Mouse (Mus musculus): Measurements from ENCODE around the gene Tuba1b. TPM values are rescaled to one million over a fixed set of nuclear protein-coding genes. Genes with fewer than 3 reads are reported as not detected.

The Tuba1b gene
- polyA plus RNA-seq, 1 experiment, result 3,464 TPM

DNA sequence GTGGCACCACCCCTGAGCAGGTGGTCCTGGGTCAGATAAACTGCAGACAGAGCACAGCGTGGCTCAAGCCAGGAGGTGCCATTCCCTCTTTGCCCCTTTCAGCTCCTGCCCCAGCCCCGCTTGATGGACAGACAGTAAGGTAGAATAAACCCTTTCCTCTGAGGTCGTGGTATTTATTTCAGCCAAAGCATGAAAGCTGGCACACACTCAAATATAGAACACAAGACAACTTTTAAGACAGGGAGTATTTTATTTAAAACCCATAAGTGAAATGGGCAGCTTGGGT is 15.2 kb upstream of the Tuba1b start:
- no peak overlapping the region for H3K27ac ChIP-seq (ENCODE audit: insufficient read depth, low read length)
- H3K9me3 ChIP-seq (replicated peaks; ENCODE audit: control insufficient read depth, insufficient read depth, low read length, poor library complexity, severe bottlenecking), result no peaks in the 10 kb centered on the region
- H3K4me3 ChIP-seq (ENCODE audit: low read depth, low read length), result no peak overlapping the region
- peaks cover 4% of the 10 kb centered on the region; the same call in 1 of the 2 replicates for H3K36me3 ChIP-seq (ENCODE audit: control insufficient read depth, insufficient read depth, low read length, poor library complexity, severe bottlenecking)
- H3K9ac ChIP-seq (ENCODE audit: low read depth, poor library complexity, severe bottlenecking), result no peak overlapping the region
- TF ChIP-seq POLR2A (IDR thresholded peaks at IDR 0.05; ENCODE audit: insufficient read depth, low read length) (no peak), EP300 (IDR thresholded peaks at IDR 0.05; ENCODE audit: insufficient read depth, low read depth, low read length) (no peak), CTCF (IDR thresholded peaks at IDR 0.05; ENCODE audit: low read depth, low read length) (no peak)
- H3K4me1 ChIP-seq (ENCODE audit: control insufficient read depth, insufficient read depth, low read length), result peaks cover 4% of the 10 kb centered on the region
- no peaks in the 10 kb centered on the region for H3K27me3 ChIP-seq (ENCODE audit: control insufficient read depth, insufficient read depth, low read length, poor library complexity, severe bottlenecking)

DNA sequence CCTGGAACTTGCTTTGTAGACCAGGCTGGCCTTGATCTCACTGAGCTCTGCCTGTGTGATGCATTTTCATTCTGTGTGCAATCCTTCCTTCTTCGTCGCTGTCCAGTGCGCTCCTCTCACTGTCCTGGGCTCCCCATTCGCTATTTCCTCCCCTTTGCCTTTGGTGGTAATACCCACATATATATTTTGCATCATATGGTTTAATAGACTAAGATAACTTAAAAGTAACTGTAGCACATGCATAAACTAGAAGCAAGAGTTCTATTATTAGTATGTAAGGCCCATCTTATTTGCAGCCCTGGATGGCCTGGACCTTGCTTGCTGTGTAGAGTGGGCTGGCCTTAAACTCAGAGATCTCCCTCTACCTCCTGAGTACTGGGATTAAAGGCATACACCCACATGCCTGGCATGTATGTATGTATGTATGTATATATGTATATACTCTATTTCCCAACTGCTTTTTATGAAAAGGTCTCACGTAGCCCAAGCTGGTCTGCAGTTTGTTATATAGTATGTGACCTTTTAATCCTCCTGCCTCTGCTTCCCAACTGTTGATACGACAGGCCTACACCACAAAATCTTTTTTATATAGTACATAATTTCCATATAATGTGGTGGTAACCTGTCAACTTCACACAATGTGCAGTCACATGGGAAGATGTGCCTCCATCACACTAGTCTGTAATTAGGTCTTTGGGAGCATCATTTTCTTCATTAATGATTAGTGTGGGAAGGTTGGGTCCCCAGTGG is 14.7 kb upstream of the Tuba1b start:
- no peak overlapping the region for H3K27ac ChIP-seq (ENCODE audit: insufficient read depth, low read length)
- no peaks in the 10 kb centered on the region for H3K9me3 ChIP-seq (replicated peaks; ENCODE audit: control insufficient read depth, insufficient read depth, low read length, poor library complexity, severe bottlenecking)
- no peak for TF ChIP-seq CTCF (IDR thresholded peaks at IDR 0.05; ENCODE audit: low read depth, low read length)
- TF ChIP-seq POLR2A (IDR thresholded peaks at IDR 0.05; ENCODE audit: insufficient read depth, low read length), result no peak
- no peak for TF ChIP-seq EP300 (IDR thresholded peaks at IDR 0.05; ENCODE audit: insufficient read depth, low read depth, low read length)
- H3K27me3 ChIP-seq (ENCODE audit: control insufficient read depth, insufficient read depth, low read length, poor library complexity, severe bottlenecking), result no peaks in the 10 kb centered on the region
- H3K4me1 ChIP-seq (ENCODE audit: control insufficient read depth, insufficient read depth, low read length), result peaks cover 4% of the 10 kb centered on the region
- H3K4me3 ChIP-seq (ENCODE audit: low read depth, low read length), result no peak overlapping the region
- H3K36me3 ChIP-seq (ENCODE audit: control insufficient read depth, insufficient read depth, low read length, poor library complexity, severe bottlenecking), result peaks cover 4% of the 10 kb centered on the region; the same call in 1 of the 2 replicates
- H3K9ac ChIP-seq (ENCODE audit: low read depth, poor library complexity, severe bottlenecking), result no peak overlapping the region

DNA sequence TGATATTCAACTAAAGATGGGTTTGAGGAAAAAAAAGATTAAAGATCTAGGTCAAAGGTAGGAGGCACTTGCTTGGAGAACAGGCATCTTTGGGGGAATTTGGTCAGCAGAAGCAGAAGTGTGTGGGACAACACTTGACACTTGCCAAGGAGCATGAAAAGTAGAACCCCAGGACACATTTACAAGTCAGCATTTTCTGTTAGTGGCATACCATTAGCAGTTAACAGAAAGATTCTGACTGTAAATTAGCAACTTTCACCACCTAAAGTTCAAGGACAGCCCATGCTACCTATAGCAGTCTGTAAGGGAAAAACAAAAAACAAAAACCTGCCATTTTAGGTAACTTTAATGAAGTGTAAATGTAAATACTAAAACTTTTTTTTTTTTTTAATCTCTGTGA is 14.0 kb upstream of the Tuba1b start:
- Histone ChIP-seq H3K36me3 (ENCODE audit: control insufficient read depth, insufficient read depth, low read length, poor library complexity, severe bottlenecking) (peaks cover 4% of the 10 kb centered on the region; the same call in 1 of the 2 replicates), H3K27me3 (ENCODE audit: control insufficient read depth, insufficient read depth, low read length, poor library complexity, severe bottlenecking) (no peaks in the 10 kb centered on the region), H3K27ac (ENCODE audit: insufficient read depth, low read length) (no peak overlapping the region), H3K9me3 (replicated peaks; ENCODE audit: control insufficient read depth, insufficient read depth, low read length, poor library complexity, severe bottlenecking) (no peaks in the 10 kb centered on the region), H3K9ac (ENCODE audit: low read depth, poor library complexity, severe bottlenecking) (no peak overlapping the region), H3K4me3 (ENCODE audit: low read depth, low read length) (no peak overlapping the region), H3K4me1 (ENCODE audit: control insufficient read depth, insufficient read depth, low read length) (peaks cover 3% of the 10 kb centered on the region)
- TF ChIP-seq POLR2A (IDR thresholded peaks at IDR 0.05; ENCODE audit: insufficient read depth, low read length), result no peak
- TF ChIP-seq CTCF (IDR thresholded peaks at IDR 0.05; ENCODE audit: low read depth, low read length), result no peak
- TF ChIP-seq EP300 (IDR thresholded peaks at IDR 0.05; ENCODE audit: insufficient read depth, low read depth, low read length), result no peak

DNA sequence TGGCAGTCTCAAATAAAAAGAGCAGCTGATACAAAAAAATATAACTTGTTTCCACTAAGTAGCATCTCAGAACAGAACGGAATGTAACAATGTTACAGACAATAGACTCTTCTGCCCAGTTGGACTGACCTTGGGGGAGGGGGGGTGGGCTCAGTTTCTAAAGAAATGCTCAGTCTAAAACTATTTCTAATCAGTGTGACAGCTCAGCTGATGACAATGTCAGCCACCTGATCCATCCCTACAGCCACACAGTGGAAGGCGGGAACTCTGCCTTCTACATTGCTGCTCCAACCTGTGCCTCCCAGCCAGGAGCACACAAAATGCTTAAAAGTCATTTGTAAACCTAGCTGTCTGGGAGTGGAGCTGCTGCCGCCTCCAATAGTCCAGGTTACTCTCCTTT is 13.5 kb upstream of the Tuba1b start:
- peaks cover 4% of the 10 kb centered on the region; the same call in 1 of the 2 replicates for H3K36me3 ChIP-seq (ENCODE audit: control insufficient read depth, insufficient read depth, low read length, poor library complexity, severe bottlenecking)
- TF ChIP-seq EP300 (IDR thresholded peaks at IDR 0.05; ENCODE audit: insufficient read depth, low read depth, low read length), result no peak
- TF ChIP-seq CTCF (IDR thresholded peaks at IDR 0.05; ENCODE audit: low read depth, low read length), result no peak
- TF ChIP-seq POLR2A (IDR thresholded peaks at IDR 0.05; ENCODE audit: insufficient read depth, low read length), result no peak
- no peak overlapping the region for H3K4me3 ChIP-seq (ENCODE audit: low read depth, low read length)
- no peaks in the 10 kb centered on the region for H3K27me3 ChIP-seq (ENCODE audit: control insufficient read depth, insufficient read depth, low read length, poor library complexity, severe bottlenecking)
- H3K9me3 ChIP-seq (replicated peaks; ENCODE audit: control insufficient read depth, insufficient read depth, low read length, poor library complexity, severe bottlenecking), result no peaks in the 10 kb centered on the region
- H3K9ac ChIP-seq (ENCODE audit: low read depth, poor library complexity, severe bottlenecking), result no peak overlapping the region
- H3K4me1 ChIP-seq (ENCODE audit: control insufficient read depth, insufficient read depth, low read length), result peaks cover 3% of the 10 kb centered on the region
- no peak overlapping the region for H3K27ac ChIP-seq (ENCODE audit: insufficient read depth, low read length)

- Histone ChIP-seq H3K9me3 (replicated peaks; ENCODE audit: control insufficient read depth, insufficient read depth, low read length, poor library complexity, severe bottlenecking) (no peaks in the 10 kb centered on the region), H3K9ac (ENCODE audit: low read depth, poor library complexity, severe bottlenecking) (no peak overlapping the region), H3K4me1 (ENCODE audit: control insufficient read depth, insufficient read depth, low read length) (no peaks in the 10 kb centered on the region), H3K27me3 (ENCODE audit: control insufficient read depth, insufficient read depth, low read length, poor library complexity, severe bottlenecking) (no peaks in the 10 kb centered on the region), H3K36me3 (ENCODE audit: control insufficient read depth, insufficient read depth, low read length, poor library complexity, severe bottlenecking) (no peaks in the 10 kb centered on the region), H3K4me3 (ENCODE audit: low read depth, low read length) (no peak overlapping the region), H3K27ac (ENCODE audit: insufficient read depth, low read length) (no peak overlapping the region; the same call in 1 of the 2 replicates)
- no peak for TF ChIP-seq EP300 (IDR thresholded peaks at IDR 0.05; ENCODE audit: insufficient read depth, low read depth, low read length)
- no peak for TF ChIP-seq POLR2A (IDR thresholded peaks at IDR 0.05; ENCODE audit: insufficient read depth, low read length)
- no peak for TF ChIP-seq CTCF (IDR thresholded peaks at IDR 0.05; ENCODE audit: low read depth, low read length)
These were observed 8.8 kb upstream of the Tuba1b start for GRCm38 (mm10) chr15:98943133-98943532.

DNA sequence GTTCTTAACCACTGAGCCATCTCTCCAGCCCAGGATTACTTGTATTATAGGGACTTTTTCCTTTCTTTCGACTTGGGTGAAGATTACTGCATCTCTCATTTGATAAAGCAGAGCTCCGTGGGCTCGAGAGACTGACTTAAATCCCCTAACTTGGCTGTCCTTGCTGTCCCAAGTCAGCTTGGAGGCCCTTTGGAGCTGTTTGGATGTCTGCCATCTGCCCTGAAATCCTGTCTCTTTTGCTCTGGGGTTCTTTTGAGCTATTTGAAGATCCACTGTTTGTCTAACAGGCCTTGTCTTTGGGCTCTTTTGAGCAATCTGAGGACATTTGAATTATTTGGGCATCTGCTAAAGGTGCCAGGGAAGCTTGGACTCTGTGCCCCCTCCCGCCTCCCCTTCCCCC is 7.7 kb upstream of the Tuba1b start:
- Histone ChIP-seq H3K36me3 (ENCODE audit: control insufficient read depth, insufficient read depth, low read length, poor library complexity, severe bottlenecking) (no peaks in the 10 kb centered on the region), H3K27me3 (ENCODE audit: control insufficient read depth, insufficient read depth, low read length, poor library complexity, severe bottlenecking) (no peaks in the 10 kb centered on the region), H3K9ac (ENCODE audit: low read depth, poor library complexity, severe bottlenecking) (no peak overlapping the region), H3K9me3 (replicated peaks; ENCODE audit: control insufficient read depth, insufficient read depth, low read length, poor library complexity, severe bottlenecking) (no peaks in the 10 kb centered on the region), H3K4me3 (ENCODE audit: low read depth, low read length) (no peak overlapping the region), H3K4me1 (ENCODE audit: control insufficient read depth, insufficient read depth, low read length) (no peaks in the 10 kb centered on the region), H3K27ac (ENCODE audit: insufficient read depth, low read length) (no peak overlapping the region)
- TF ChIP-seq EP300 (IDR thresholded peaks at IDR 0.05; ENCODE audit: insufficient read depth, low read depth, low read length) (no peak), CTCF (IDR thresholded peaks at IDR 0.05; ENCODE audit: low read depth, low read length) (no peak), POLR2A (IDR thresholded peaks at IDR 0.05; ENCODE audit: insufficient read depth, low read length) (no peak)
